Mouse (Mus musculus): ENCODE measurements around the gene Abhd17a.

GRCm38 (mm10) chr10:80618181-80618580 is 28.0 kb upstream of the Abhd17a start:
- TF ChIP-seq GATA1 (IDR thresholded peaks at IDR 0.05; ENCODE audit: borderline replicate concordance, low read length) (no peak), FLI1 (IDR thresholded peaks at IDR 0.05; ENCODE audit: low read length) (no peak)

Data from megakaryocyte, embryonic 14.5 days (primary cell).